Mouse (Mus musculus): ENCODE measurements around the gene Slc16a9. TPM values are rescaled to one million over a fixed set of nuclear protein-coding genes. Genes with fewer than 3 reads are reported as not detected.

Slc16a9 gene
- polyA plus RNA-seq, 1 experiment: not detected

DNA sequence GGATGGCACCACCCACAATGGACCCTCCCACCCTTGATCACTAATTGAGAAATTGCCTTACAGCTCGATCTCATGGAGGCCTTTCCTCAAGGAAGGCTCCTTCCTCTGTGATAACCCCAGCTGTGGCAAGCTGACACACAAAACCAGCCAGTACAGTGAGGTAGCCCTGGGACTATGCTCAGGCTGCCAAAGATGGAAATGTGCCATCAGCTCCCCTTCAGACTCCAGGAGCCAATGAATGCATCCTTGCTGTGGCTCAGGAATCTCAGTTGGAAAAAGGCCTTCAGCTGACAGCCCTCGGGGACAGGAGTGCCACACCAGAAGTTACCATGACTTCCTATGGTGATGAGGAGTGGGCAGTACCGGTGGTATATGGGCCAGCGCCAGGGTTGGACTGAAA is 9.8 kb downstream of the Slc16a9 start:
- H3K79me3 ChIP-seq (ENCODE audit: low read depth): no peaks in the 10 kb centered on the region
- H3K4me3 ChIP-seq (ENCODE audit: insufficient read depth, poor library complexity, severe bottlenecking): no peak overlapping the region
- no peaks in the 10 kb centered on the region for H3K27me3 ChIP-seq (ENCODE audit: control insufficient read depth, insufficient read depth, insufficient read length)
- no peak overlapping the region for H3ac ChIP-seq (ENCODE audit: control insufficient read depth, insufficient read length, low read depth)
- TF ChIP-seq MYOD1 (IDR thresholded peaks at IDR 0.05; ENCODE audit: control insufficient read depth, insufficient read length, low read depth) (no peak), FOSL1 (IDR thresholded peaks at IDR 0.05; ENCODE audit: insufficient read depth, low read length, poor library complexity, severe bottlenecking) (no peak)
- H3K79me2 ChIP-seq (ENCODE audit: control insufficient read depth, insufficient read depth): no peaks in the 10 kb centered on the region
- no peaks in the 10 kb centered on the region for H3K36me3 ChIP-seq (ENCODE audit: control insufficient read depth, insufficient read depth)

DNA sequence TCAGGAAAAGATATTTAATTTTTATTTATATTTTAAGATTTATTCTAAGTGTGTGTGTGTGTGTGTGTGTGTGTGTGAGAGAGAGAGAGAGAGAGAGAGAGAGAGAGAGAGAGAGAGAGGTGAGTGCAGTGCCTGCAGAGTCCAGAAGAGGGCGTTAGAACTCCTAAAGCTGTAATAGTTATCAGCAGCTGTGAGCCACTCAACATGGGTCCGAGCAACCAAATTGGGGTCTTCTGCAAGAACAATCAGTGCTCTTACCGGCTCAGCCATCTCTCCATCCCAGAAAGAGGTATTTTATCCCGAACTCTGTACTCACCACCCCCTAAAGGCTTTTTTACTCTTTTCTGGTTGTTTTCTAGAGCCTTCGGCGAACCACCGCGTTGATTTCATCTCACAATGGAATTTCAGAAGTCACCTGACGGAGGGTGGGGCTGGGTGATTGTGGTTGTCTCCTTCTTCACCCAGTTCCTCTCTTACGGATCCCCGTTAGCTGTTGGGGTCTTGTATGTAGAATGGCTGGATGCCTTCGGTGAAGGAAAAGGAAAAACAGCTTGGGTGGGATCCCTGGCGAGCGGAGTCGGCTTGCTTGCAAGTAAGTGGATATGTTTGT is 10.8 kb downstream of the Slc16a9 start:
- H3K27me3 ChIP-seq (ENCODE audit: control insufficient read depth, insufficient read depth, insufficient read length): no peaks in the 10 kb centered on the region
- H3K36me3 ChIP-seq (ENCODE audit: control insufficient read depth, insufficient read depth): no peaks in the 10 kb centered on the region
- H3K79me2 ChIP-seq (ENCODE audit: control insufficient read depth, insufficient read depth): no peaks in the 10 kb centered on the region
- H3K4me3 ChIP-seq (ENCODE audit: insufficient read depth, poor library complexity, severe bottlenecking): no peak overlapping the region
- TF ChIP-seq FOSL1 (IDR thresholded peaks at IDR 0.05; ENCODE audit: insufficient read depth, low read length, poor library complexity, severe bottlenecking) (no peak), CEBPB (IDR thresholded peaks at IDR 0.05; ENCODE audit: low read depth) (no peak), MYOD1 (IDR thresholded peaks at IDR 0.05; ENCODE audit: control insufficient read depth, insufficient read length, low read depth) (no peak), CTCF (IDR thresholded peaks at IDR 0.05; ENCODE audit: control insufficient read depth, insufficient read depth, insufficient read length) (no peak), USF1 (IDR thresholded peaks at IDR 0.05; ENCODE audit: low read depth) (no peak), MAX (IDR thresholded peaks at IDR 0.05) (no peak), MYOG (IDR thresholded peaks at IDR 0.05; ENCODE audit: control insufficient read depth, extremely low read depth, insufficient read length) (no peak)
- no peak overlapping the region for H3ac ChIP-seq (ENCODE audit: control insufficient read depth, insufficient read length, low read depth)
- no peaks in the 10 kb centered on the region for H3K79me3 ChIP-seq (ENCODE audit: low read depth)

DNA sequence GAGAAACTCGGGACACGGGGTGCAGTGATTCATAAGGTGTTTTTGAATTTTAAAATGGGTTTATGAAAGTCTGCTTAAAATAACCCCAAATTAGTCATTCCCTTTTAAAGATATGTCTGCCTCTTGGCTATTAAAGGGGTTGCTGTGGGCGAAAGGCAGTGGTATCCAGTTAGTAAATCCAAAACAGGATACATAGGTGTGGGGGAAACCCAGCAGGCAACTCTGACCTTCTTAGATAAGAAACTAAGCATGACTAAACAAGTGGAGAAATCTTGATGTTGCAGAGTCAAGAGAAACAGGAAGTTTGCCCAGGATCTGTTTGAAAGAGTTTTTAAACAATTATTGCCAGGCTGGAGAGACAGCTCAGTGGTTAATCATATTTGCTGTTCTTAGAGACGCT is 12.1 kb downstream of the Slc16a9 start:
- Histone ChIP-seq H3K27me3 (ENCODE audit: control insufficient read depth, insufficient read depth, insufficient read length) (no peaks in the 10 kb centered on the region), H3K4me3 (ENCODE audit: insufficient read depth, poor library complexity, severe bottlenecking) (no peak overlapping the region), H3K36me3 (ENCODE audit: control insufficient read depth, insufficient read depth) (no peaks in the 10 kb centered on the region), H3K79me3 (ENCODE audit: low read depth) (no peaks in the 10 kb centered on the region), H3ac (ENCODE audit: control insufficient read depth, insufficient read length, low read depth) (no peak overlapping the region), H3K79me2 (ENCODE audit: control insufficient read depth, insufficient read depth) (no peaks in the 10 kb centered on the region)
- TF ChIP-seq MYOD1 (IDR thresholded peaks at IDR 0.05; ENCODE audit: control insufficient read depth, insufficient read length, low read depth): no peak
- no peak for TF ChIP-seq USF1 (IDR thresholded peaks at IDR 0.05; ENCODE audit: low read depth)
- no peak for TF ChIP-seq CTCF (IDR thresholded peaks at IDR 0.05; ENCODE audit: control insufficient read depth, insufficient read depth, insufficient read length)
- TF ChIP-seq CEBPB (IDR thresholded peaks at IDR 0.05; ENCODE audit: low read depth): no peak
- no peak for TF ChIP-seq MAX (IDR thresholded peaks at IDR 0.05)
- TF ChIP-seq FOSL1 (IDR thresholded peaks at IDR 0.05; ENCODE audit: insufficient read depth, low read length, poor library complexity, severe bottlenecking): no peak
- TF ChIP-seq MYOG (IDR thresholded peaks at IDR 0.05; ENCODE audit: control insufficient read depth, extremely low read depth, insufficient read length): no peak

DNA sequence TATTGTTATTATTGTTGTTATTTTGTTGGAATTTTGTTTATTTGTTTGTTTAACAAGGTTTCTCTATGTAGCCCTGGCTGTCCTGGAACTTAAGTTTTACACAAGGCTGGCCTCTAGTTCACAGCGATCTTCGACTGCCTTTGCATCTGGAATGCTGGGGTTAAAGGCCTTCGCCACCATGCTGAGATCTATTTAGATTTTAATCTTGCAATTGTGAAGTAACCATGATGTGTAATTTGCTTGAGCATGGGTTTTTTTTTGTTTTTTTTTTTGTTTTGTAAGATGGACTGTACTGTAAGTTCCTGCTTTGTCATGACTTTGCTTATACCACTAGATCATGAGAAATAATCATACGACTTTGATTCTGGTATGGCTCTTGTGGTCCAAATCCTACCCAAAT is 16.0 kb downstream of the Slc16a9 start:
- no peaks in the 10 kb centered on the region for H3K27me3 ChIP-seq (ENCODE audit: control insufficient read depth, insufficient read depth, insufficient read length)
- H3K79me2 ChIP-seq (ENCODE audit: control insufficient read depth, insufficient read depth): no peaks in the 10 kb centered on the region
- TF ChIP-seq USF1 (IDR thresholded peaks at IDR 0.05; ENCODE audit: low read depth) (no peak), FOSL1 (IDR thresholded peaks at IDR 0.05; ENCODE audit: insufficient read depth, low read length, poor library complexity, severe bottlenecking) (no peak), MYOG (IDR thresholded peaks at IDR 0.05; ENCODE audit: control insufficient read depth, extremely low read depth, insufficient read length) (no peak), CEBPB (IDR thresholded peaks at IDR 0.05; ENCODE audit: low read depth) (no peak)
- no peaks in the 10 kb centered on the region for H3K79me3 ChIP-seq (ENCODE audit: low read depth)
- no peak overlapping the region for H3K4me3 ChIP-seq (ENCODE audit: insufficient read depth, poor library complexity, severe bottlenecking)
- H3K36me3 ChIP-seq (ENCODE audit: control insufficient read depth, insufficient read depth): no peaks in the 10 kb centered on the region
- H3ac ChIP-seq (ENCODE audit: control insufficient read depth, insufficient read length, low read depth): no peak overlapping the region

DNA sequence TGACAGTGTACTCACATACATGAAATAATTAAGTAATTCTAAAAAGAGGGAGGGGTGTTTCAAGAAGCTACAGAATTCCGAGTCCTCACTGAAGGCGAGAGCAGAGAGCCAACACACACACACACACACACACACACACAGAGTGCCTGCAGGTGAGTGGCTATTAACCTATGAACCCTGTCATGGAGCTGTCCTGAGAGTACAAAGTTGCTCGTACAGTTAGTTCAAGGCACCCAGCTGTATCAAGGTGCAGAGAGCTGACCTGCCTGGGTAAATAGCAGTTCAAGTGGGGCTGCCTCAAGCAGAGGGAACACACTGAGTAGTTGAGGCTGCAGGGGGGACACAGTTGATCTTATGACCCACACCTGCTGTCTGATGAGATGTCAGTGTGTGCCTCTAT is 17.2 kb downstream of the Slc16a9 start:
- Histone ChIP-seq H3K27me3 (ENCODE audit: control insufficient read depth, insufficient read depth, insufficient read length) (no peaks in the 10 kb centered on the region), H3K36me3 (ENCODE audit: control insufficient read depth, insufficient read depth) (no peaks in the 10 kb centered on the region), H3K4me3 (ENCODE audit: insufficient read depth, poor library complexity, severe bottlenecking) (no peak overlapping the region), H3K79me2 (ENCODE audit: control insufficient read depth, insufficient read depth) (no peaks in the 10 kb centered on the region), H3K79me3 (ENCODE audit: low read depth) (no peaks in the 10 kb centered on the region), H3ac (ENCODE audit: control insufficient read depth, insufficient read length, low read depth) (no peak overlapping the region)
- no peak for TF ChIP-seq CEBPB (IDR thresholded peaks at IDR 0.05; ENCODE audit: low read depth)
- TF ChIP-seq FOSL1 (IDR thresholded peaks at IDR 0.05; ENCODE audit: insufficient read depth, low read length, poor library complexity, severe bottlenecking): no peak
- no peak for TF ChIP-seq MYOG (IDR thresholded peaks at IDR 0.05; ENCODE audit: control insufficient read depth, extremely low read depth, insufficient read length)
- no peak for TF ChIP-seq CTCF (IDR thresholded peaks at IDR 0.05; ENCODE audit: control insufficient read depth, insufficient read depth, insufficient read length)
- no peak for TF ChIP-seq MYOD1 (IDR thresholded peaks at IDR 0.05; ENCODE audit: control insufficient read depth, insufficient read length, low read depth)
- TF ChIP-seq MAX (IDR thresholded peaks at IDR 0.05): no peak
- TF ChIP-seq USF1 (IDR thresholded peaks at IDR 0.05; ENCODE audit: low read depth): no peak

DNA sequence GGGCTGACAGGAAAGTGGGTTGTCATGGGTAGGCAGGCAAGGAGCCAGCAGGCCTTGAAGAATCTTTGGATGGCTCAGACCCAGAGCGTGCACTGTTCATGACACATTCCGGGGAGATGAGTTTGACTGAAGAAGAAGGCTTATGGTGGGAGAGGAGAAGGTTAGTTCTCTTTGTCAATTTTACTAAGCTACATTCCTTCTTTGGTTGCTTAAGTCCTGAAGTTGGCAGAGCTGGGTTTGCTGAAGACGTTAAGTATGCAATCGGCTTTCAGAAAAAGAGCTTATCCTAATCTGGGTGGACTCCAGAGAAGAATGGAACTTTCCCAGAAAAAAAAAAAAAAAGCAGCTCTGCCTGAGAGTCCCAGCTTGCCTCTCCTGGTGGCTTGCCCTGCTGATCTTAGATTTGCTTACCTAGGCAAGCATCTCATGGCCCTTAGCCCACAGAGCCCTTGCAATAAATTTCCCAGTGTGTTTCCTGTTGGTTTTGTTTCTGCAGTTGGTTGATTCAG is 18.8 kb downstream of the Slc16a9 start:
- H3K36me3 ChIP-seq (ENCODE audit: control insufficient read depth, insufficient read depth): no peaks in the 10 kb centered on the region
- H3K79me2 ChIP-seq (ENCODE audit: control insufficient read depth, insufficient read depth): no peaks in the 10 kb centered on the region
- H3K4me3 ChIP-seq (ENCODE audit: insufficient read depth, poor library complexity, severe bottlenecking): no peak overlapping the region
- TF ChIP-seq USF1 (IDR thresholded peaks at IDR 0.05; ENCODE audit: low read depth): no peak
- TF ChIP-seq MAX (IDR thresholded peaks at IDR 0.05): no peak
- no peak for TF ChIP-seq CEBPB (IDR thresholded peaks at IDR 0.05; ENCODE audit: low read depth)
- no peak for TF ChIP-seq CTCF (IDR thresholded peaks at IDR 0.05; ENCODE audit: control insufficient read depth, insufficient read depth, insufficient read length)
- no peak for TF ChIP-seq MYOG (IDR thresholded peaks at IDR 0.05; ENCODE audit: control insufficient read depth, extremely low read depth, insufficient read length)
- no peak for TF ChIP-seq MYOD1 (IDR thresholded peaks at IDR 0.05; ENCODE audit: control insufficient read depth, insufficient read length, low read depth)
- H3ac ChIP-seq (ENCODE audit: control insufficient read depth, insufficient read length, low read depth): no peak overlapping the region
- H3K27me3 ChIP-seq (ENCODE audit: control insufficient read depth, insufficient read depth, insufficient read length): no peaks in the 10 kb centered on the region
- no peaks in the 10 kb centered on the region for H3K79me3 ChIP-seq (ENCODE audit: low read depth)

Data from C2C12 (cell line).